Mouse (Mus musculus) midbrain, embryonic 12.5 days (tissue): ENCODE data around the gene Sebox. TPM values are rescaled to one million over a fixed set of nuclear protein-coding genes. Genes with fewer than 3 reads are reported as not detected.

Experiments used
- ATAC-seq: fragments of 200-750 bp; cut with Nextera tagmentation; 2 replicates; pipeline ENCODE4 v1.8.0; 2017; ENCODE audit warnings: low read depth, moderate TSS enrichment, moderate library complexity; ENCODE audit not compliant: low FRiP score
- H3K27ac ChIP-seq: fragments of 300-500 bp; sonication (generic); replicated peaks from 2 replicates; pipeline ENCODE4 v1.5.1; 2016; ENCODE audit warnings: mild to moderate bottlenecking
- H3K27me3 ChIP-seq: fragments of 300-500 bp; sonication (generic); 2 replicates; pipeline ENCODE4 v1.6.1; 2016; ENCODE audit warnings: mild to moderate bottlenecking
- H3K36me3 ChIP-seq: fragments of 300-500 bp; sonication (generic); 2 replicates; pipeline ENCODE4 v1.6.1; 2016
- H3K4me1 ChIP-seq: fragments of 300-500 bp; sonication (generic); 2 replicates; pipeline ENCODE4 v1.6.1; 2016
- H3K4me2 ChIP-seq: fragments of 300-500 bp; sonication (generic); replicated peaks from 2 replicates; pipeline ENCODE4 v1.6.1; 2016; ENCODE audit warnings: mild to moderate bottlenecking, moderate library complexity
- H3K4me3 ChIP-seq: fragments of 300-500 bp; sonication (generic); 2 replicates; pipeline ENCODE4 v1.5.1; 2016; ENCODE audit warnings: mild to moderate bottlenecking
- H3K9ac ChIP-seq: fragments of 300-500 bp; sonication (generic); replicated peaks from 2 replicates; pipeline ENCODE4 v1.6.1; 2016; ENCODE audit warnings: mild to moderate bottlenecking, moderate library complexity
- H3K9me3 ChIP-seq: fragments of 300-500 bp; sonication (generic); 2 replicates; pipeline ENCODE4 v1.6.1; 2016; ENCODE audit warnings: mild to moderate bottlenecking
- WGBS: fragments of 180-500 bp; shearing (Covaris S2); methylation state at CpG from one replicate; pipeline ENCODE4 v1.1.7; 2016; 5-methylcytosine and 5-hydroxymethylcytosine counted together
- polyA plus RNA-seq: library from polyadenylated mRNA; unstranded; fragments of >200 nt; fragmentation: Nextera tagmentation; extraction: Ambion mirVana; gene quantifications from 2 replicates; pipeline ENCODE4 v1.2.1, GENCODE M21; 2016

Gene Sebox
- polyA plus RNA-seq, 1 experiment from 2014 or later, result not detected

- H3K9me3 ChIP-seq, result no peaks in the 10 kb centered on the region
- ATAC-seq, result no peak
- no peak overlapping the region for H3K9ac ChIP-seq
- no peaks in the 10 kb centered on the region for H3K27me3 ChIP-seq
- no peak overlapping the region for H3K27ac ChIP-seq
- 87% methylated on average over 7 of the region's 7 CpGs for WGBS
- no peak overlapping the region for H3K4me3 ChIP-seq
- peaks cover 12% of the 10 kb centered on the region for H3K4me1 ChIP-seq
- peaks cover 10% of the 10 kb centered on the region; the same call in 1 of the 2 replicates for H3K36me3 ChIP-seq
- no peak overlapping the region for H3K4me2 ChIP-seq
Observed at GRCm38 (mm10) chr11:78467515-78467914, 35.7 kb upstream of the Sebox start.

GRCm38 (mm10) chr11:78467932-78468331, 35.3 kb upstream of the Sebox start:
- no peak overlapping the region for H3K4me3 ChIP-seq
- H3K27me3 ChIP-seq, result no peaks in the 10 kb centered on the region
- ATAC-seq, result no peak
- no peaks in the 10 kb centered on the region for H3K9me3 ChIP-seq
- WGBS, result 76% methylated on average over 3 of the region's 3 CpGs
- H3K4me1 ChIP-seq, result peaks cover 12% of the 10 kb centered on the region
- no peak overlapping the region for H3K4me2 ChIP-seq
- H3K9ac ChIP-seq, result no peak overlapping the region
- H3K36me3 ChIP-seq, result peaks cover 10% of the 10 kb centered on the region; the same call in 1 of the 2 replicates
- no peak overlapping the region for H3K27ac ChIP-seq

GRCm38 (mm10) chr11:78471326-78472103, 31.7 kb upstream of the Sebox start:
- H3K27ac ChIP-seq, result no peak overlapping the region
- peaks cover 32% of the 10 kb centered on the region for H3K36me3 ChIP-seq
- H3K4me3 ChIP-seq, result no peak overlapping the region
- no peak for ATAC-seq
- H3K9ac ChIP-seq, result no peak overlapping the region
- peaks cover 1% of the 10 kb centered on the region for H3K4me1 ChIP-seq
- H3K9me3 ChIP-seq, result no peaks in the 10 kb centered on the region
- 92% methylated on average over 10 of the region's 10 CpGs for WGBS
- no peak overlapping the region for H3K4me2 ChIP-seq
- no peaks in the 10 kb centered on the region for H3K27me3 ChIP-seq

GRCm38 (mm10) chr11:78475289-78475688, 28.0 kb upstream of the Sebox start:
- no peak for ATAC-seq
- Histone ChIP-seq H3K9ac (no peak overlapping the region), H3K36me3 (peaks cover 37% of the 10 kb centered on the region), H3K4me3 (no peak overlapping the region), H3K9me3 (no peaks in the 10 kb centered on the region), H3K27me3 (no peaks in the 10 kb centered on the region), H3K27ac (no peak overlapping the region), H3K4me1 (no peaks in the 10 kb centered on the region), H3K4me2 (no peak overlapping the region)
- 89% methylated on average over 3 of the region's 3 CpGs for whole genome bisulfite sequencing

- peaks cover 68% of the 10 kb centered on the region for H3K36me3 ChIP-seq
- 64% methylated on average over 7 of the region's 7 CpGs for WGBS
- H3K27me3 ChIP-seq, result peaks cover 19% of the 10 kb centered on the region
- no peaks in the 10 kb centered on the region for H3K9me3 ChIP-seq
- no peak for ATAC-seq
- no peak overlapping the region for H3K4me3 ChIP-seq
- H3K4me2 ChIP-seq, result no peak overlapping the region
- no peak overlapping the region for H3K9ac ChIP-seq
- no peaks in the 10 kb centered on the region for H3K4me1 ChIP-seq
- no peak overlapping the region for H3K27ac ChIP-seq
Observed at GRCm38 (mm10) chr11:78483639-78484038, 19.6 kb upstream of the Sebox start.

GRCm38 (mm10) chr11:78488168-78488567, 15.1 kb upstream of the Sebox start:
- ATAC-seq, result no peak
- no peak overlapping the region for H3K9ac ChIP-seq

GRCm38 (mm10) chr11:78490781-78491241, 12.4 kb upstream of the Sebox start:
- H3K36me3 ChIP-seq, result peaks cover 19% of the 10 kb centered on the region
- WGBS, result 8% methylated on average over 48 of the region's 48 CpGs
- peaks cover 69% of the 10 kb centered on the region for H3K27me3 ChIP-seq
- peaks cover 13% of the 10 kb centered on the region for H3K4me1 ChIP-seq
- no peaks in the 10 kb centered on the region for H3K9me3 ChIP-seq
- ATAC-seq, result peak; percentile 49
- H3K4me3 ChIP-seq, result peak overlapping the region; percentile 30
- H3K27ac ChIP-seq, result 0 out of 2 replicates have a peak overlapping the region, but pooled peaks have one; percentile 1
- H3K9ac ChIP-seq, result peak overlapping the region; percentile 48
- peak overlapping the region; percentile 55 for H3K4me2 ChIP-seq

More at GRCm38 (mm10) chr11:78488168-78488567, 15.1 kb upstream of the Sebox start:
- no peaks in the 10 kb centered on the region for H3K9me3 ChIP-seq
- peaks cover 52% of the 10 kb centered on the region for H3K27me3 ChIP-seq
- no peak overlapping the region for H3K27ac ChIP-seq
- H3K4me2 ChIP-seq, result no peak overlapping the region
- 3% methylated on average over 8 of the region's 8 CpGs for WGBS
- no peak overlapping the region for H3K4me3 ChIP-seq
- peaks cover 10% of the 10 kb centered on the region; the same call in 1 of the 2 replicates for H3K4me1 ChIP-seq
- peaks cover 31% of the 10 kb centered on the region for H3K36me3 ChIP-seq

- peaks cover 54% of the 10 kb centered on the region for H3K27me3 ChIP-seq
- peak overlapping the region; percentile 89 for H3K4me3 ChIP-seq
- 7% methylated on average over 6 of the region's 6 CpGs for WGBS
- H3K9me3 ChIP-seq, result no peaks in the 10 kb centered on the region
- H3K36me3 ChIP-seq, result no peaks in the 10 kb centered on the region
- no peak overlapping the region for H3K27ac ChIP-seq
- peaks cover 31% of the 10 kb centered on the region for H3K4me1 ChIP-seq
- no peak for ATAC-seq
- peak overlapping the region; percentile 90 for H3K9ac ChIP-seq
- peak overlapping the region; percentile 89 for H3K4me2 ChIP-seq
Observed at GRCm38 (mm10) chr11:78495904-78496303, 7.3 kb upstream of the Sebox start.

GRCm38 (mm10) chr11:78497071-78497541, 6.1 kb upstream of the Sebox start:
- peaks cover 49% of the 10 kb centered on the region for H3K27me3 ChIP-seq

GRCm38 (mm10) chr11:78497544-78498522, 5.4 kb upstream of the Sebox start, which contains the start of gene Sarm1:
TSS of gene Sarm1 (minus strand) at chr11:78497754.
- Histone ChIP-seq H3K4me3 (peak within 1 kb of the TSS; percentile 89), H3K9ac (peak within 1 kb of the TSS; percentile 90), H3K4me2 (peak within 1 kb of the TSS; percentile 89), H3K9me3 (no peaks in the 10 kb centered on the region), H3K27ac (peak within 1 kb of the TSS; percentile 90), H3K36me3 (no peaks in the 10 kb centered on the region), H3K4me1 (peaks cover 27% of the 10 kb centered on the region), H3K27me3 (peaks cover 49% of the 10 kb centered on the region)
- WGBS, result 2% methylated on average over 35 of the region's 36 CpGs
- ATAC-seq, result peak; percentile 93

More at GRCm38 (mm10) chr11:78497071-78497541, 6.1 kb upstream of the Sebox start:
- H3K4me2 ChIP-seq, result peak overlapping the region; percentile 89
- H3K4me1 ChIP-seq, result peaks cover 27% of the 10 kb centered on the region
- no peaks in the 10 kb centered on the region for H3K36me3 ChIP-seq
- no peaks in the 10 kb centered on the region for H3K9me3 ChIP-seq
- peak overlapping the region; percentile 89 for H3K4me3 ChIP-seq
- peak; percentile 82 for ATAC-seq
- peak overlapping the region; percentile 90 for H3K9ac ChIP-seq
- H3K27ac ChIP-seq, result peak overlapping the region; percentile 90
- WGBS, result under 1% methylated on average over 44 of the region's 44 CpGs

- H3K9me3 ChIP-seq, result no peaks in the 10 kb centered on the region
- peak within 1 kb of the TSS; percentile 53; the same call in 1 of the 2 replicates for H3K9ac ChIP-seq
- H3K27me3 ChIP-seq, result peaks cover 48% of the 10 kb centered on the region
- WGBS, result 32% methylated on average over 7 of the region's 7 CpGs
- no peaks in the 10 kb centered on the region for H3K36me3 ChIP-seq
- peak within 1 kb of the TSS; percentile 90 for H3K27ac ChIP-seq
- H3K4me3 ChIP-seq, result peak within 1 kb of the TSS; percentile 89
- ATAC-seq, result no peak
- peaks cover 27% of the 10 kb centered on the region for H3K4me1 ChIP-seq
- H3K4me2 ChIP-seq, result peak within 1 kb of the TSS; percentile 89
Observed at GRCm38 (mm10) chr11:78499004-78499403, 4.2 kb upstream of the Sebox start, which contains the start of gene Vtn. TSS of gene Vtn (plus strand) at chr11:78499091.
